Mouse (Mus musculus) midbrain, postnatal 0 days (tissue): ENCODE results near the gene Wdr60. TPM values are rescaled to one million over a fixed set of nuclear protein-coding genes. Genes with fewer than 3 reads are reported as not detected.

Experiments used
- ATAC-seq: fragments of 200-750 bp; cut with Nextera tagmentation; 2 replicates; pipeline ENCODE4 v1.8.0; 2017; ENCODE audit warnings: moderate number of reproducible peaks, mild to moderate bottlenecking, moderate TSS enrichment, moderate library complexity; ENCODE audit not compliant: low FRiP score
- DNase-seq: peaks from one replicate; pipeline ENCODE4 v3.0.0-alpha.2; 2015; ENCODE audit warnings: low spot score
- H3K27ac ChIP-seq: fragments of 300-500 bp; sonication (generic); 2 replicates; pipeline ENCODE4 v1.5.1; 2014; ENCODE audit warnings: low read depth, mild to moderate bottlenecking, low read length, mixed read lengths
- H3K27me3 ChIP-seq: fragments of 300-500 bp; sonication (generic); 2 replicates; pipeline ENCODE4 v1.6.1; 2014; ENCODE audit warnings: low read length, control low read depth, mixed read lengths; ENCODE audit not compliant: insufficient read depth
- H3K36me3 ChIP-seq: fragments of 300-500 bp; sonication (generic); 2 replicates; pipeline ENCODE4 v1.6.1; 2014; ENCODE audit warnings: low read length, control low read depth, mixed read lengths; ENCODE audit not compliant: insufficient read depth
- H3K4me1 ChIP-seq: fragments of 300-500 bp; sonication (generic); 2 replicates; pipeline ENCODE4 v1.6.1; 2014; ENCODE audit warnings: mild to moderate bottlenecking, control low read depth, antibody characterized with exemption, low read length, mixed read lengths; ENCODE audit not compliant: insufficient read depth
- H3K4me2 ChIP-seq: fragments of 300-500 bp; sonication (generic); 2 replicates; pipeline ENCODE4 v1.6.1; 2014; ENCODE audit warnings: low read depth, mild to moderate bottlenecking, low read length, mixed read lengths; ENCODE audit not compliant: poor library complexity, severe bottlenecking
- H3K4me3 ChIP-seq: fragments of 300-500 bp; sonication (generic); 2 replicates; pipeline ENCODE4 v1.5.1; 2014; ENCODE audit warnings: low read depth, mild to moderate bottlenecking, low read length, moderate library complexity
- H3K9ac ChIP-seq: fragments of 300-500 bp; sonication (generic); replicated peaks from 2 replicates; pipeline ENCODE4 v1.6.1; 2014; ENCODE audit warnings: mild to moderate bottlenecking, low read length, moderate library complexity, mixed read lengths; ENCODE audit not compliant: poor library complexity, severe bottlenecking
- H3K9me3 ChIP-seq: fragments of 300-500 bp; sonication (generic); 2 replicates; pipeline ENCODE4 v1.6.1; 2016; ENCODE audit warnings: low read length, control low read depth
- CTCF ChIP-seq: IDR thresholded peaks from 2 replicates; pipeline ENCODE4 v1.5.1; 2016; ENCODE audit warnings: antibody characterized with exemption, mild to moderate bottlenecking
- WGBS: fragments of 180-500 bp; shearing (Covaris S2); extraction: QIAGEN DNeasy Blood & Tissue Kit; methylation state at CpG from one replicate; pipeline ENCODE4 v1.1.7; 2014; 5-methylcytosine and 5-hydroxymethylcytosine counted together
- polyA plus RNA-seq: library from polyadenylated mRNA; unstranded; fragments of >200 nt; fragmentation: Nextera tagmentation; extraction: Ambion mirVana; gene quantifications from 2 replicates; pipeline ENCODE4 v1.2.1, GENCODE M21; 2015
- total RNA-seq: library from RNA; depleted of rRNA; stranded (reverse); fragments of >200 nt; gene quantifications from 2 replicates; pipeline ENCODE4 v1.2.3, GENCODE M21; 2014

Wdr60 gene
- total and polyA plus RNA-seq, 2 experiments from 2014 or later: 12.8 to 17.5 TPM

- DNase-seq (no peak), ATAC-seq (no peak)
- no peaks in the 10 kb centered on the region for H3K27me3 ChIP-seq
These were observed 68.2 kb downstream of the Wdr60 start for GRCm38 (mm10) chr12:116194641-116195040.

GRCm38 (mm10) chr12:116193952-116194351 is 68.9 kb downstream of the Wdr60 start:
- Histone ChIP-seq H3K9ac (no peak overlapping the region), H3K27ac (no peak overlapping the region), H3K4me2 (no peak overlapping the region), H3K36me3 (no peaks in the 10 kb centered on the region), H3K4me3 (no peak overlapping the region), H3K4me1 (no peaks in the 10 kb centered on the region), H3K9me3 (no peaks in the 10 kb centered on the region), H3K27me3 (no peaks in the 10 kb centered on the region)
- ATAC-seq (no peak), DNase-seq (no peak)
- TF ChIP-seq CTCF: no peak
- WGBS: 36% methylated on average over 6 of the region's 6 CpGs

More at GRCm38 (mm10) chr12:116194641-116195040, 68.2 kb downstream of the Wdr60 start:
- Histone ChIP-seq H3K4me1 (no peaks in the 10 kb centered on the region), H3K9ac (no peak overlapping the region), H3K27ac (no peak overlapping the region), H3K36me3 (no peaks in the 10 kb centered on the region), H3K9me3 (no peaks in the 10 kb centered on the region), H3K4me3 (no peak overlapping the region), H3K4me2 (no peak overlapping the region)
- no peak for TF ChIP-seq CTCF

GRCm38 (mm10) chr12:116183212-116183935 is 79.4 kb downstream of the Wdr60 start:
- H3K36me3 ChIP-seq: no peaks in the 10 kb centered on the region
- H3K9me3 ChIP-seq: no peaks in the 10 kb centered on the region
- no peak for TF ChIP-seq CTCF
- DNase-seq (no peak), ATAC-seq (no peak)
- H3K4me2 ChIP-seq: no peak overlapping the region
- no peak overlapping the region for H3K9ac ChIP-seq
- no peaks in the 10 kb centered on the region for H3K4me1 ChIP-seq
- no peak overlapping the region for H3K27ac ChIP-seq
- H3K27me3 ChIP-seq: no peaks in the 10 kb centered on the region
- H3K4me3 ChIP-seq: no peak overlapping the region
- 79% methylated on average over 6 of the region's 6 CpGs for WGBS

GRCm38 (mm10) chr12:116182376-116182775 is 80.4 kb downstream of the Wdr60 start:
- TF ChIP-seq CTCF: no peak
- Histone ChIP-seq H3K4me1 (no peaks in the 10 kb centered on the region), H3K9ac (no peak overlapping the region), H3K9me3 (no peaks in the 10 kb centered on the region), H3K27ac (no peak overlapping the region), H3K36me3 (no peaks in the 10 kb centered on the region), H3K27me3 (no peaks in the 10 kb centered on the region), H3K4me2 (no peak overlapping the region), H3K4me3 (no peak overlapping the region)
- peak; percentile 29 for DNase-seq
- ATAC-seq: no peak

- Histone ChIP-seq H3K27ac (no peak overlapping the region), H3K9ac (no peak overlapping the region), H3K27me3 (no peaks in the 10 kb centered on the region), H3K4me2 (no peak overlapping the region), H3K4me3 (no peak overlapping the region), H3K9me3 (no peaks in the 10 kb centered on the region), H3K4me1 (no peaks in the 10 kb centered on the region), H3K36me3 (no peaks in the 10 kb centered on the region)
- no peak for TF ChIP-seq CTCF
- ATAC-seq (no peak), DNase-seq (no peak)
- WGBS: 70% methylated on average over 4 of the region's 4 CpGs
These were observed 81.3 kb downstream of the Wdr60 start for GRCm38 (mm10) chr12:116181436-116182050.

GRCm38 (mm10) chr12:116176930-116177329 is 85.9 kb downstream of the Wdr60 start:
- Histone ChIP-seq H3K27ac (no peak overlapping the region), H3K9me3 (no peaks in the 10 kb centered on the region), H3K36me3 (no peaks in the 10 kb centered on the region), H3K27me3 (no peaks in the 10 kb centered on the region), H3K9ac (no peak overlapping the region), H3K4me3 (no peak overlapping the region), H3K4me1 (no peaks in the 10 kb centered on the region), H3K4me2 (no peak overlapping the region)
- no peak for ATAC-seq
- 92% methylated on average over 3 of the region's 3 CpGs for WGBS
- TF ChIP-seq CTCF: no peak
- no peak for DNase-seq
